Mouse (Mus musculus) hindbrain, embryonic 12.5 days (tissue): ENCODE results near the gene Tubb4a. TPM values are rescaled to one million over a fixed set of nuclear protein-coding genes. Genes with fewer than 3 reads are reported as not detected.

Experiments
- ATAC-seq: fragments of 200-750 bp; cut with Nextera tagmentation; 2 replicates; pipeline ENCODE4 v1.8.0; 2017; ENCODE audit warnings: moderate TSS enrichment; ENCODE audit not compliant: low FRiP score
- H3K27ac ChIP-seq: fragments of 300-500 bp; sonication (generic); 2 replicates; pipeline ENCODE4 v1.5.1; 2016; ENCODE audit warnings: mild to moderate bottlenecking
- H3K27me3 ChIP-seq: fragments of 300-500 bp; sonication (generic); 2 replicates; pipeline ENCODE4 v1.6.1; 2016; ENCODE audit warnings: mild to moderate bottlenecking
- H3K36me3 ChIP-seq: fragments of 300-500 bp; sonication (generic); 2 replicates; pipeline ENCODE4 v1.6.1; 2016; ENCODE audit warnings: mild to moderate bottlenecking
- H3K4me1 ChIP-seq: fragments of 300-500 bp; sonication (generic); 2 replicates; pipeline ENCODE4 v1.6.1; 2016
- H3K4me2 ChIP-seq: fragments of 300-500 bp; sonication (generic); replicated peaks from 2 replicates; pipeline ENCODE4 v1.6.1; 2016; ENCODE audit warnings: mild to moderate bottlenecking
- H3K4me3 ChIP-seq: fragments of 300-500 bp; sonication (generic); 2 replicates; pipeline ENCODE4 v1.5.1; 2016; ENCODE audit warnings: mild to moderate bottlenecking
- H3K9ac ChIP-seq: fragments of 300-500 bp; sonication (generic); 2 replicates; pipeline ENCODE4 v1.6.1; 2016; ENCODE audit warnings: mild to moderate bottlenecking, moderate library complexity
- H3K9me3 ChIP-seq: fragments of 300-500 bp; sonication (generic); replicated peaks from 2 replicates; pipeline ENCODE4 v1.6.1; 2016; ENCODE audit warnings: mild to moderate bottlenecking
- whole genome bisulfite sequencing: fragments of 180-500 bp; shearing (Covaris S2); methylation state at CpG from one replicate; pipeline ENCODE4 v1.1.7; 2016; 5-methylcytosine and 5-hydroxymethylcytosine counted together
- polyA plus RNA-seq: library from polyadenylated mRNA; unstranded; fragments of >200 nt; fragmentation: Nextera tagmentation; extraction: Ambion mirVana; gene quantifications from 2 replicates; pipeline ENCODE4 v1.2.1, GENCODE M21; 2016

Tubb4a gene
- polyA plus RNA-seq, 1 experiment from 2014 or later = 197 TPM

DNA sequence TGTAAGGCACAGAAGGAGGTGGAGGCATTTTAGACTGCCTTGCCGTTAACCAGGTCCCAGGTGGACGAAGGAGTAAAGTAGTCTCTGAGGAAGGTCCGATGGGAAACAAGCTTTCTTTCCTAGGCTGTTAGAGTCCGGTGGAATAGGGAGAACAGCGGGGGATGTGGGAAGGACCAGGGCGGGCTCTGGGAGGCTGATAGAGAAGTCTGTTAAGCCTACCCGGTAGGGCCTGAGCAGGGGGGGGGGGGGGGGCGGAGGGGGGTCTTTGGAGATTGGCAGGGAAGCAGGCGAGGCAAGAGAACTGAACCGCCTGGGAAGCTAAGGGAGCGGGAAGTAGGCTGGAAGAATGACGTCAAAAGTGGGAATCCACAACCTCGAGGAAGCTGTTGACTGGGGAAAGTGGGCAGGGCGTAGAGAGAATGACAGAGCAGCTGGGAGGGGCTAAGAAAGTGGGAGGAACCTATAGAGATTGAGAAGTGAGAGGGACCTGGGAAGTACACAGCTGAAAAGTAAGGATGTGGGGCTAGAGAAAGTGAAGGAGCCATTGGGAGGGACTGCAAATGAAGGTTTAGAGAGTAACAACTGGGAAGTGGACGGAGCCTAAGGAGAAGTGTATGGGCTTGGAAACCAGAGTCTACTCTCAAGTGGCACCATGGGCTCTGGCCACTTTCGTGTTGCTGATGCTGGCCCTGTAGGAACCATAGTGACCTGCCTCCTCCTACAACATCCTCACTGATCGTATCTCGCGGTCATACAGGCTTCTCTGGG is 8.5 kb upstream of the Tubb4a start:
- H3K27ac ChIP-seq = no peak overlapping the region
- ATAC-seq = peak; percentile 78
- H3K4me2 ChIP-seq = peak overlapping the region; percentile 45
- H3K27me3 ChIP-seq = peaks cover 6% of the 10 kb centered on the region
- no peak overlapping the region for H3K4me3 ChIP-seq
- peaks cover 10% of the 10 kb centered on the region for H3K4me1 ChIP-seq
- 2% methylated on average over 18 of the region's 19 CpGs for WGBS
- no peaks in the 10 kb centered on the region for H3K36me3 ChIP-seq
- H3K9ac ChIP-seq = no peak overlapping the region
- 0 out of 2 replicates have a peak, but pooled peaks cover 3% of the 10 kb centered on the region for H3K9me3 ChIP-seq

DNA sequence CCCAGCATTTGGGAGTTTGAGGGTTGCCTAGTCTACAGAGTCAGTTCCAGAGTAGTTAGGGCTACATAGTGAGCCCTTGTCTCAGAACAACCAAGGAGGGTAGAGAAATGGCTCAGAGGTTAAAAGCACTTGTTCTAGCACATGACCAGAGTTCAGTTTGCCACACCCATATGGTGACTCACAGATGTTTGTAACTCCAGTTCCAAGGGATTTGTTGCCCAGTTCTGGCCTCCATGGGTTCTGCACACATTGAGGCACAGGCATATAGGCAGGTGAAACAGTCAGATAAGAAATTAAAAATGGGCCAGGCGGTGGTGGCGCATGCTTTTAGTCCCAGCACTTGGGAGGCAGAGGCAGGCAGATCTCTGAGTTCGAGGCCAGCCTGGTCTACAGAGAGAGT is 6.6 kb upstream of the Tubb4a start:
- H3K27ac ChIP-seq = no peak overlapping the region
- peaks cover 6% of the 10 kb centered on the region for H3K27me3 ChIP-seq
- no peaks in the 10 kb centered on the region for H3K36me3 ChIP-seq
- H3K4me3 ChIP-seq = no peak overlapping the region
- H3K4me2 ChIP-seq = no peak overlapping the region
- H3K9ac ChIP-seq = no peak overlapping the region
- H3K4me1 ChIP-seq = peaks cover 10% of the 10 kb centered on the region
- 93% methylated on average over 3 of the region's 3 CpGs for WGBS
- no peak for ATAC-seq
- 0 out of 2 replicates have a peak, but pooled peaks cover 3% of the 10 kb centered on the region for H3K9me3 ChIP-seq

DNA sequence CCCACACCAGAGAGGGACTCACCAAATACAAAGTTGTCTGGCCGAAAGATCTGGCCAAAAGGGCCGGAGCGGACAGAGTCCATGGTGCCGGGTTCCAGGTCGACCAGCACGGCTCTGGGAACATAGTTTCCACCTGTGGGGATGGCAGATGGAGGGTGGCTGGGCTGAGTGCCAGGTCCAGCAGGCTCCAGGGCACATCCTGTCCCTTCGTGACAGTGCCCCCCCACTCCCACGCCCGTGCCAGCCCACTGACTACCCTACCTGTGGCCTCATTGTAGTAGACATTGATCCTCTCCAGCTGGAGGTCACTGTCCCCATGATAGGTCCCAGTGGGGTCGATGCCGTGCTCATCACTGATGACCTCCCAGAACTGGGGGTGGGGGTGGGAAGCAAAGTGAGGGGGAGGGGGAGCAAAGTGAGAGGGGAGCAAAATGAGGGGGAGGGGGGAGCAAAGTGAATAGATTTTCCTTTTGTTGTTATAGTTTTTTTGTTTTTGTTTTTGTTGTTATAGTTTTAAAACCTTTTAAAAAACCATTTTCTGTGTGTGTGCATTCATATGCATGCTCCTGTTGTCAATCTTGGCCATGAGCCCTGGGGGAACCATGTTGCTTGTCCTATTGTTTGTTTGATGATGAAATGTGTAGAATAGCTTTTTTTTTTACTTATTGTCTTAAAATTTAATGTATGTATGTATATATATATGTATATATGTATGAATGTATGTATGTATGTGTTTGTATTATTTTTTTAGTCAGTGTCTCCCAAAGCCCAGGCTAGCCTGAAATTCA is 1.4 kb downstream of the Tubb4a start:
- H3K9ac ChIP-seq = no peak overlapping the region
- no peak overlapping the region for H3K27ac ChIP-seq
- no peaks in the 10 kb centered on the region for H3K9me3 ChIP-seq
- H3K4me3 ChIP-seq = peak overlapping the region; percentile 54
- peak overlapping the region; percentile 64 for H3K4me2 ChIP-seq
- ATAC-seq = no peak
- peaks cover 3% of the 10 kb centered on the region; the same call in 1 of the 2 replicates for H3K27me3 ChIP-seq
- H3K4me1 ChIP-seq = peaks cover 24% of the 10 kb centered on the region
- 84% methylated on average over 11 of the region's 11 CpGs for WGBS
- H3K36me3 ChIP-seq = peaks cover 31% of the 10 kb centered on the region

DNA sequence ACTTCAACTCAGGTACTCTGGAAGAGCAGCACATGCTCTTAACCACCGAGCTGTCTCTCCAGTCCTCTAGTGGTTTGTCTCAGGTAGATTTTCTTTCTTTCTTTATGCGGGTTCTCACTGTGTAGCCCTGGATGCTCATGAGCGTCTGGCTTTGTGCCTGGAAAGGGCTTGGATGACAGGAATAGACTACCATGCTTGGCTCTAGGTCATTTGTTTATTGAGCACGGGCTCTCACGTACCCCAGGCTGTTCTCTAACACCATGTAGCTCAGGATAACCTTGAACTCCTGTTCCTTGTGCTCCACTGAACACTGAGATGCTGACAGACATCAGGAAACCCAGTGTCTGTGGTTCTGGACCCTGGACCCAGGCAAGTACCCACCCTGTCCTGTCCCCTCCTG is 5.1 kb downstream of the Tubb4a start:
- peaks cover 28% of the 10 kb centered on the region for H3K4me1 ChIP-seq
- no peaks in the 10 kb centered on the region for H3K27me3 ChIP-seq
- no peaks in the 10 kb centered on the region for H3K9me3 ChIP-seq
- H3K27ac ChIP-seq = no peak overlapping the region
- no peak for ATAC-seq
- no peak overlapping the region for H3K4me2 ChIP-seq
- H3K9ac ChIP-seq = no peak overlapping the region
- H3K36me3 ChIP-seq = peaks cover 42% of the 10 kb centered on the region
- 84% methylated on average over 5 of the region's 5 CpGs for WGBS
- H3K4me3 ChIP-seq = no peak overlapping the region

DNA sequence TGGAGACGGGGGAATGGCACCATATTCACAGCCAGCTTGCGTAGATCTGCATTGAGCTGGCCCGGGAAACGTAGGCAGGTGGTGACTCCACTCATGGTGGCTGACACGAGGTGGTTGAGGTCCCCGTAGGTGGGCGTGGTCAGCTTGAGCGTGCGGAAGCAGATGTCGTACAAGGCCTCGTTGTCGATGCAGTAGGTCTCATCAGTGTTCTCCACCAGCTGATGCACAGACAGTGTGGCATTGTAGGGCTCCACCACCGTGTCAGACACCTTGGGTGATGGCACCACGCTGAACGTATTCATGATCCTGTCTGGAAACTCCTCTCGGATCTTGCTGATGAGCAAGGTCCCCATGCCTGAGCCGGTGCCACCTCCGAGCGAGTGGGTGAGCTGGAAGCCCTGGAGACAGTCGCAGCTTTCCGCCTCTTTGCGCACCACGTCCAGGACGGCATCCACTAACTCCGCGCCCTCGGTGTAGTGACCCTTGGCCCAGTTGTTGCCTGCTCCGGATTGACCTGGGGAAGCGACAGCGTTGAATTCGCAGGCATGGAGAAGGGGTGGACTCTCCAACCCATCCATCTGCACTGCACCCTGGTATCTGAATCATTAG is 6.2 kb downstream of the Tubb4a start:
- 93% methylated on average over 31 of the region's 31 CpGs for WGBS
- no peak for ATAC-seq
- peaks cover 42% of the 10 kb centered on the region for H3K36me3 ChIP-seq

DNA sequence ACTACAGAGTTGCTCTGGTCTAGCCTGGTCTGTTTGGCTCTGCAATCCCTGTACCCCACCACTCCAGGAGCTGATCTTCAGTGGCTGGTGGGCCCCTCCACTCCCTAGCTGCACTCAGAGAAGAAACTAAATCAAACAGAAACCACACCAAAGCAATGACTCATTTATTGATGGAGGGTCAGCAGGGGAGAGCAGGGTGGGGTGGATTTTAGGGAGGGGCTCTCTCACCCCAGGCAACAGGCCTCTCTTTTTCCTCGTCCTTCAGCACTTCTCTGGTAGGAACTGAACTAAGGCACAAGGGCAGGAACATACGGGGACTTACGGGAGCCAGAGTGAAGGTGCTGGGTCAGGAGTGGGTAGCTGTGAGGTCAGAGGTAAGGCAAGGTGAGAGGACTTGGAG is 7.7 kb downstream of the Tubb4a start:
- no peak for ATAC-seq
- 70% methylated on average over 3 of the region's 3 CpGs for WGBS
- Histone ChIP-seq H3K36me3 (peaks cover 36% of the 10 kb centered on the region), H3K9me3 (no peaks in the 10 kb centered on the region), H3K4me2 (no peak overlapping the region), H3K4me3 (no peak overlapping the region), H3K9ac (no peak overlapping the region), H3K27me3 (no peaks in the 10 kb centered on the region), H3K4me1 (peaks cover 13% of the 10 kb centered on the region; the same call in 1 of the 2 replicates), H3K27ac (no peak overlapping the region)

More for the DNA sequence above, 6.2 kb downstream of the Tubb4a start:
- Histone ChIP-seq H3K27me3 (no peaks in the 10 kb centered on the region), H3K4me1 (peaks cover 19% of the 10 kb centered on the region), H3K9ac (no peak overlapping the region), H3K4me2 (no peak overlapping the region), H3K4me3 (no peak overlapping the region), H3K9me3 (no peaks in the 10 kb centered on the region), H3K27ac (no peak overlapping the region)

DNA sequence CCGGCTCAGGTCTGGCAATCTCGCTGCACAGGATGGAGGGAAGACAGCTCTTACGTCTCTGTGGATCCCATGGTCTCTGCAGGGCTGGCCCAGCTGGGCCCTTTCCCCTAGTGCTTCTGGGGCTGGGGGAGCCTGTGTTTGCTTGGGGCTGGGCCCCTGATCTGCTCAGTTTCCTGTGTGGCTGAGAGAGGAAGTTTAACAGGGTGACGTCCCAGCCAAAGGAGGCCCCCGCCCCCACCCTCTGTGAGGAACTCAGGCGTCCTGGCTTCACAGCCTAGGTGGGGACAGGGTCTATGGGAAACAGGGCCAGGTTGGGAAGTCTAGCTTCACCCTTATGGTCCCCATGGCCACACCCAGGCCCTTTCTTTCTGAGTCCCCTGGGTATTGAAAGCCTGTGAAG is 9.2 kb downstream of the Tubb4a start, which contains the start of gene Dennd1c:
Dennd1c (minus strand) TSS at position 179 of the 400 bp plus-strand sequence.
- ATAC-seq = peak; percentile 14; the same call in 1 of the 2 replicates
- H3K27ac ChIP-seq = peak within 1 kb of the TSS; percentile 23; the same call in 1 of the 2 replicates
- 55% methylated on average over 6 of the region's 6 CpGs for WGBS

DNA sequence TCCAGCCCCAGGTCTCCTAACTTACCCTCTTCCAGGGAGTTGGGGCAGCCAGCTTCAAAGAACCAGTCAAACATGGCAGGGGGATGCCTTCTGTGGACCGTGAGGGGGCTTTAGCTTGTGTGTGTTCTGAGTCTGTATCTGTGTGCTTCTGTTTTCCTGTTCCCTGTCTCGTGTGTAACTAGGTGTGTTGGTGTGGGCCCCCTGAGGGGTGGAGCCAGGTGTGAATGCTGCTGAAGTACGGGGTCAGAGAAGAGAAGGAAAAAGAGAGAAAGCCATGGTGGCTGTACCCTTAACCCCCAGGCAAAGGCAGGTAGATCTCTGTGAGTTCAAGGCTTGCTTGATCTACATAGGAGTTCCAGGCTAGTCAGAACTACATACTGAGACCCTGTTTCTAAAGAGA is 10.7 kb downstream of the Tubb4a start:
- Histone ChIP-seq H3K4me3 (no peak overlapping the region), H3K9ac (no peak overlapping the region), H3K27me3 (no peaks in the 10 kb centered on the region), H3K4me2 (no peak overlapping the region), H3K4me1 (0 out of 2 replicates have a peak, but pooled peaks cover 5% of the 10 kb centered on the region), H3K36me3 (peaks cover 17% of the 10 kb centered on the region), H3K9me3 (no peaks in the 10 kb centered on the region), H3K27ac (no peak overlapping the region)
- ATAC-seq = no peak
- 52% methylated on average over 3 of the region's 3 CpGs for WGBS

More for the DNA sequence above, 9.2 kb downstream of the Tubb4a start, which contains the start of gene Dennd1c:
- H3K27me3 ChIP-seq = no peaks in the 10 kb centered on the region
- H3K9me3 ChIP-seq = no peaks in the 10 kb centered on the region
- no peak within 1 kb of the TSS for H3K4me3 ChIP-seq
- no peak within 1 kb of the TSS for H3K4me2 ChIP-seq
- H3K9ac ChIP-seq = no peak within 1 kb of the TSS; the same call in 1 of the 2 replicates
- H3K4me1 ChIP-seq = peaks cover 7% of the 10 kb centered on the region; the same call in 1 of the 2 replicates
- H3K36me3 ChIP-seq = peaks cover 24% of the 10 kb centered on the region

DNA sequence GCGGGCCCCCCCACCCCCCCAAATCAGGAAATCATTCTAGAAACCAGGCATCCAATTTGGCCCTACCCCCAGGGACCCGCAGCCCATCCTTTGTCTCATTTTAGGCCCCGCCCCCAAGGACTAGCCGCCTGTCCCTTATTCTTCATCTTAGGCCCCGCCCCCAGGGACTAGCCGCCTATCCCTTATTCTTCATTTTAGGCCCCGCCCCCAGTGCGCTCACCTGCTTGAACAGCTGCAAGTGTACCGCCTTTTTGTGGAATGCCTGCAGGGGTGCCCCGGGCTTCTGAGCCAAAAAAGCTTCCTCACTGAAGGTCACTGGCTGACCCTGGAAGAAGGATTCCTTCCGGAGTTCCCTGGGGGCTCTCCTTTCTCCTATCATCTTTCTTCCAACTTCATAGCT is 16.9 kb downstream of the Tubb4a start:
- Histone ChIP-seq H3K4me3 (0 out of 2 replicates have a peak overlapping the region, but pooled peaks have one; percentile 20), H3K9ac (peak overlapping the region; percentile 32), H3K4me2 (peak overlapping the region; percentile 38), H3K4me1 (peaks cover 9% of the 10 kb centered on the region), H3K27ac (no peak overlapping the region), H3K27me3 (peaks cover 3% of the 10 kb centered on the region; the same call in 1 of the 2 replicates), H3K36me3 (no peaks in the 10 kb centered on the region), H3K9me3 (no peaks in the 10 kb centered on the region)
- peak; percentile 47 for ATAC-seq
- WGBS = under 1% methylated on average over 10 of the region's 11 CpGs

DNA sequence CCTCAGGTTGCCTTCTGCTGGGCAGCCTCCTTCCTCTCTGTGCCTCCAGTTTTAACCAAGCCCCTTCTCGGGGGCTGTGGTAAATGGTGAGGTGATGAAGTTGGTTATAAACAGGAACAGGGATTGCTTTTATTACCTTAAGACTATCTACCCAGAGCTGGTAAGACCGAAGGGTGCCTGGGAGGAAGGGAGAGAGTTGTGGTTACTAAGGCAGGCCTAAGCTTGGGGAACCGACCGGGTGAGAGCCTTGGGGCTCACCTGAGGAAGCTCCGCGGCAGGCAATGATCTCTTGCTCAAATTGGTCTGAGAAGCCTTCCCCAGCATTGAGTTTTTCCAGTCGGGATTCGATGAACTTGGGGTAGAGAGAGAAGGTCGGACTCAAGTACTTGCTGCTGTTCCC is 17.3 kb downstream of the Tubb4a start:
- Histone ChIP-seq H3K4me3 (peak overlapping the region; percentile 20; the same call in 1 of the 2 replicates), H3K27me3 (peaks cover 6% of the 10 kb centered on the region), H3K27ac (no peak overlapping the region), H3K9me3 (no peaks in the 10 kb centered on the region), H3K36me3 (no peaks in the 10 kb centered on the region), H3K4me2 (peak overlapping the region; percentile 38), H3K4me1 (peaks cover 12% of the 10 kb centered on the region), H3K9ac (peak overlapping the region; percentile 32)
- 14% methylated on average over 9 of the region's 9 CpGs for WGBS
- ATAC-seq = 0 out of 2 replicates have a peak, but pooled peaks have one; percentile 49

DNA sequence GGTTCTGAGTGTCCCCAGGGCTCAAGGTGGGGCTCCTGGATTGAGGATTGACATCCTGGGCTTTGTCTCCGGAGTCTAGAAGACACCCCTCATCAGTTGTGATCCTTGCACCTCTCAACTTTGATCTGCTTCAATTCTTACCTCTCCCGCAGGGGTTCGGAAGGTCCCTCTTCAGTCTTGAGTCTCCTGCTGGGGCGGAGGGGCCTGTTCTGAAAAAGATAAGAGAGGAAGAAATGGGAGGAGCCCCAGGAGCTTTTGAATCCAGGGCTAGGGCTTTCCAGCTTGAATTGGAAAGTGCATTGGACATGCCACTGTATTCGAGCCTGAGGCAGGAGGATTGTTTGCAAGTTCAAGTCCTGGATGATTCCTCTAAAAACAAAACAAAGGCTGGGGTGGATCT is 20.7 kb downstream of the Tubb4a start:
- ATAC-seq = no peak
- Histone ChIP-seq H3K9ac (no peak overlapping the region), H3K4me1 (peaks cover 19% of the 10 kb centered on the region), H3K4me2 (no peak overlapping the region), H3K27me3 (peaks cover 38% of the 10 kb centered on the region), H3K27ac (no peak overlapping the region), H3K36me3 (no peaks in the 10 kb centered on the region), H3K9me3 (no peaks in the 10 kb centered on the region), H3K4me3 (no peak overlapping the region)
- WGBS = 65% methylated on average over 5 of the region's 5 CpGs

DNA sequence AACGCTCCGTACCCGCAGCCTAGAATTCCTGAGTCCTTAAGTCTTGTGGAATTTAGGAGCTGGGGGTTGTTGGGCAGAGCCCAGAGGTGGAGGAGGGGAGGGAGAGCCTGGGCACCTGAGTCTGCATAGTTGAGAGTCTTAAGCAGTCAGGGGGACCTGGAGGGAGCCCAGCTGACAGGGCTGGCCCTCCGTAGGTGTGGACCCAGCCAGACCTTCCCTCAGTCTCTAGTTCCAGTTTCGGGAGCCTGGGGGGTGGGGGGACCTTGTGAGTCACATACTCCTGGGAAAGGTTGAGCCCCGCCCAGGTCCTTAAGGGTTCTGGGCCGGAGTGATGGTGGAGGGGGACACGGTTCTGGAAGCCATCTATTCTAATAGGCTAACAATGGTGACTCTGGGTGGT is 24.6 kb downstream of the Tubb4a start:
- 8% methylated on average over 8 of the region's 8 CpGs for WGBS
- H3K4me3 ChIP-seq = no peak overlapping the region
- H3K36me3 ChIP-seq = no peaks in the 10 kb centered on the region
- no peak for ATAC-seq
- peaks cover 50% of the 10 kb centered on the region for H3K27me3 ChIP-seq
- no peak overlapping the region for H3K9ac ChIP-seq
- peaks cover 23% of the 10 kb centered on the region for H3K4me1 ChIP-seq
- no peak overlapping the region for H3K4me2 ChIP-seq
- no peaks in the 10 kb centered on the region for H3K9me3 ChIP-seq
- no peak overlapping the region for H3K27ac ChIP-seq
